Mouse (Mus musculus) heart, embryonic 14.5 days (tissue): Measurements from ENCODE around the gene Igsf9b. TPM values are rescaled to one million over a fixed set of nuclear protein-coding genes. Genes with fewer than 3 reads are reported as not detected.

Experiments
- ATAC-seq: fragments of 200-750 bp; cut with Nextera tagmentation; 2 replicates; pipeline ENCODE4 v1.8.0; 2017; ENCODE audit warnings: low read depth, moderate TSS enrichment; ENCODE audit not compliant: insufficient number of reproducible peaks, insufficient read depth, low FRiP score
- H3K27ac ChIP-seq, 2 experiments: fragments of 200-500 bp in 1 of 2; fragments of 300-500 bp in 1 of 2; sonication (generic) in 1 of 2; replicated peaks in 1 of 2; 2 replicates each; pipeline ENCODE4 v1.5.1; 2012 to 2014; ENCODE audit warnings: low read depth in 2 of 2, low read length in 2 of 2, control low read depth in 1 of 2, mild to moderate bottlenecking in 1 of 2, mixed read lengths in 1 of 2; ENCODE audit not compliant: control insufficient read depth in 1 of 2, insufficient read depth in 1 of 2
- H3K27me3 ChIP-seq: fragments of 300-500 bp; sonication (generic); 2 replicates; pipeline ENCODE4 v1.6.1; 2014; ENCODE audit warnings: mild to moderate bottlenecking, low read length, control low read depth; ENCODE audit not compliant: control insufficient read depth, insufficient read depth
- H3K36me3 ChIP-seq: fragments of 300-500 bp; sonication (generic); 2 replicates; pipeline ENCODE4 v1.6.1; 2014; ENCODE audit warnings: mild to moderate bottlenecking, control low read depth, low read length, mixed read lengths; ENCODE audit not compliant: control insufficient read depth, insufficient read depth
- H3K4me1 ChIP-seq, 2 experiments: fragments of 200-500 bp in 1 of 2; fragments of 300-500 bp in 1 of 2; sonication (generic) in 1 of 2; 2 replicates each; pipeline ENCODE4 v1.6.1; 2012 to 2014; ENCODE audit warnings: low read length in 2 of 2, control low read depth in 1 of 2, mixed read lengths in 1 of 2; ENCODE audit not compliant: control insufficient read depth in 2 of 2, insufficient read depth in 2 of 2
- H3K4me2 ChIP-seq: fragments of 300-500 bp; sonication (generic); 2 replicates; pipeline ENCODE4 v1.6.1; 2014; ENCODE audit warnings: mild to moderate bottlenecking, low read length
- H3K4me3 ChIP-seq, 2 experiments: fragments of 200-500 bp in 1 of 2; fragments of 300-500 bp in 1 of 2; sonication (generic) in 1 of 2; 2 replicates each; pipeline ENCODE4 v1.5.1; 2012 to 2014; ENCODE audit warnings: low read length in 2 of 2, mild to moderate bottlenecking in 2 of 2, control low read depth in 1 of 2, low read depth in 1 of 2, moderate library complexity in 1 of 2; ENCODE audit not compliant: control insufficient read depth in 1 of 2, insufficient read depth in 1 of 2
- H3K9ac ChIP-seq: fragments of 300-500 bp; sonication (generic); 2 replicates; pipeline ENCODE4 v1.6.1; 2014; ENCODE audit warnings: mild to moderate bottlenecking, low read length
- H3K9me3 ChIP-seq: fragments of 300-500 bp; sonication (generic); 2 replicates; pipeline ENCODE4 v1.6.1; 2016; ENCODE audit warnings: low read length, control low read depth; ENCODE audit not compliant: control insufficient read depth
- WGBS: fragments of 180-500 bp; shearing (Covaris S2); extraction: QIAGEN DNeasy Blood & Tissue Kit; methylation state at CpG from one replicate; pipeline ENCODE4 v1.1.7; 2014; 5-methylcytosine and 5-hydroxymethylcytosine counted together
- polyA plus RNA-seq: library from polyadenylated mRNA; unstranded; fragments of >200 nt; fragmentation: Nextera tagmentation; extraction: Ambion mirVana; gene quantifications from 2 replicates; pipeline ENCODE4 v1.2.1, GENCODE M21; 2014

Igsf9b gene
- polyA plus RNA-seq, 1 experiment from 2014 or later: 4.2 TPM

DNA sequence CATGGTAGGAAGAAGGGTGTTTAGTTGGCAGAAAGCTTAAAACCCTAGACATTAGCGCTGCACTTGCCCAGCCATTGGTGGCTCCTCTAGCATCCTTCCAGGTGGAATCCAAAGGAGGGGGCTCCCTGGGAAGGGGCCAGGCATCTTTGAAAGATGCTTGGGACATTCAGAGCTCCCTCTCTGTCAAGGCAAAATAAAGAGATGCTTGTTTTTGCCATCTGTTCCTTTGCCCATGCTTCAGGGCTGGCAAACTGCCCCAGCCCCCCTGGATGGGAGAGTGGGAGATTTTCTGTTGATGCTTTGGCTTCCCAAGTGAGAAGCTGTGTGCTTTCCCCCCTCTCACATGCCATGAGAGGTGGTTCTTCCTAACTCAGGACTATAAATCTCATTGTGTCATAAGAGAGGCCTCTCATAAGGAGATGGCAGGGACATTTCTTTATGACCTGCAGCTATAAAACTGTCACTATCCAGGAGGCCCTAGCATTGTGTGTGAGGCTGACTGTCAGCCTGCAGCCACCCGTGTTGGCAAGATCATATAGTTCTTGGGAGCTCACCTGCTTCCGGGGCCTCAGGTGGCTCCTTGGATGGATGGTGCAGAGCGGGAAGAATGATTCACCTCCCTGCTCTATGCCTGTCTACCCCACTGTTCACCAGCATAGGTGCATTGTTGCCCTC is 38.1 kb downstream of the Igsf9b start:
- no peak for ATAC-seq
- H3K36me3 ChIP-seq: no peaks in the 10 kb centered on the region
- no peak overlapping the region for H3K4me2 ChIP-seq
- H3K27ac ChIP-seq: no peak overlapping the region
- H3K9me3 ChIP-seq: no peaks in the 10 kb centered on the region
- WGBS: 93% methylated on average over 4 of the region's 4 CpGs
- H3K4me1 ChIP-seq: no peaks in the 10 kb centered on the region
- no peak overlapping the region for H3K9ac ChIP-seq
- H3K4me3 ChIP-seq: no peak overlapping the region
- H3K27me3 ChIP-seq: no peaks in the 10 kb centered on the region

DNA sequence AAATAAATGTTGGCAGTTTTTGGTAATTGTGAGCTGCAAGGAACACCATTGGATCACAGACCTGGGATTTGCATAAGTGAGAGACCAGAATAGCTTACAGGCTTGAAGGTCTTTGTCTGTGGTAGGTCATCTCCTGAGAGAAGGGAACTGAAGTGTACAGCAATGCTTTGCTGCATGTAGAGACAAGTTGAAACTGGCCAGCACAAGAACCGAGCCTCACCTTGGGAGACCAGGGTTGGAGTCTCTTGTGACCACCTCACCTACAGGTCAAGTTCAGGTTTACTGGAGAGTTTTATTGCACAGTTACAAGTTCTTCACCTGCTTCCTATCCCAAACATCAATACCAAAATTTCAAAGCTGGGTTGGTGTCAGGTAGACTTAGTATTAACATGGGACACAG is 40.2 kb downstream of the Igsf9b start:
- Histone ChIP-seq H3K9me3 (no peaks in the 10 kb centered on the region), H3K4me1 (no peaks in the 10 kb centered on the region), H3K36me3 (no peaks in the 10 kb centered on the region), H3K4me3 (no peak overlapping the region), H3K27me3 (no peaks in the 10 kb centered on the region), H3K4me2 (no peak overlapping the region), H3K9ac (no peak overlapping the region), H3K27ac (no peak overlapping the region)
- WGBS: 81% methylated on average over 1 of the region's 1 CpGs
- ATAC-seq: no peak

DNA sequence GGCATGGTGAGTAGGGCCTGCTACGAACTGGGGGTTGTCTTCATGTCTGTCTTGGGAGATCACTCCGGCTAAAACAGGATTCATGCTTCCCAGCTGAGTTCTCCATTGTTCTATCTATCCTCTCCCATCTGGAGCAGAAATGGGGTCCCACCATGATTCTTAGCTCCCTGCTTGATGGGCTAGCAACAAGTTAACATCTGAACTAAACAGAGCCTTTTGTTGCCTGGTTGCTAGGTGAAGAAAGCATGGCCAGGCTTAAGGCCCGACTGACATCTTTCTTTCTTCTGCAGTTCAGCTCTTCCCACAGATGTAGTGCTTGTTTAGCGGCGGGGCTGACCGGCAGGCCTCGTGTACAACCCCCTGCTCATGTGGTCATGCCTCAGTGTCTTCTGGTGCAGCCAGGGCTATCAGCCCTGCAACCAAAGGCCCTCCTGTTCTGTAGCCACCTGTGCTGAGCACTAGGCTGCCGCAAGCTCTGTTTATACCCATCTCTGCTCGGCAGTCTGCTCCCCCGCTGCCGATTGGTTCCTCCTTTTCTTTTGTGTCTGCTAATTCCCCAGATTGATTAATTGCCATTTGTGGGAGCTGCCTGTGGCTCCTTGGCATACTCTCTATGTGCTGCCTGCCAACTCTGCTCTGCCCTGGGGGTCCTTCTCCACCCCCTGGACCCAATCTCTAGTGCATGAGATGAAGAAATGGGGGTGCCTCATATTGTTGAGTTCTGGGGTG is 47.7 kb downstream of the Igsf9b start:
- Histone ChIP-seq H3K36me3 (no peaks in the 10 kb centered on the region), H3K9ac (no peak overlapping the region), H3K27ac (no peak overlapping the region), H3K4me1 (no peaks in the 10 kb centered on the region), H3K27me3 (no peaks in the 10 kb centered on the region), H3K4me2 (no peak overlapping the region), H3K4me3 (no peak overlapping the region), H3K9me3 (no peaks in the 10 kb centered on the region)
- no peak for ATAC-seq
- 88% methylated on average over 11 of the region's 11 CpGs for WGBS

DNA sequence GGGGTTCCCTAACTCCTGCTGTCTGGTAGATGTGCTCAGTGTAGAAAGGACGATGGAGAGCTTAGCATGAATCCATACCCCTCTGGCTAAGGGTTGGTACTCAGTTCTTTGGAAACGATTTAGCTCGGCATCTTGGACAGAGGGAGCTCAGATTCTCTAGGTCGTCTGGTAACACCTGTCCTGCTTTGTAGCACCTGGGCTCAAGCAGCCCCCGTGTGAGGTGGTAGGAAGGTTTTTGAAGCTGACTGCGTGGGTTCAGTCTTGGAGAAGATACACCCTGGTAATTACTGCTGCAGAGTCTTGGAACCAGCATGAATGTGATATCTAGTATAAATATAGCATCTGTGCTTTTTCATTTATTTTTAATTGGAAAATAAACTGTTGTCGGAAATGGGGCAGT is 54.1 kb downstream of the Igsf9b start:
- Histone ChIP-seq H3K9ac (no peak overlapping the region), H3K4me3 (no peak overlapping the region), H3K27me3 (no peaks in the 10 kb centered on the region), H3K36me3 (no peaks in the 10 kb centered on the region), H3K9me3 (no peaks in the 10 kb centered on the region), H3K27ac (no peak overlapping the region), H3K4me2 (no peak overlapping the region), H3K4me1 (no peaks in the 10 kb centered on the region)
- no peak for ATAC-seq
- 77% methylated on average over 7 of the region's 7 CpGs for whole genome bisulfite sequencing

GRCm38 (mm10) chr9:27357893-27358292 is 58.9 kb downstream of the Igsf9b start:
- 78% methylated on average over 6 of the region's 6 CpGs for WGBS
- no peak for ATAC-seq

GRCm38 (mm10) chr9:27367231-27367630 is 68.2 kb downstream of the Igsf9b start:
- WGBS: 55% methylated on average over 2 of the region's 2 CpGs
- no peak overlapping the region for H3K27ac ChIP-seq
- no peaks in the 10 kb centered on the region for H3K36me3 ChIP-seq
- H3K9me3 ChIP-seq: no peaks in the 10 kb centered on the region
- H3K9ac ChIP-seq: no peak overlapping the region
- H3K4me2 ChIP-seq: no peak overlapping the region
- H3K4me3 ChIP-seq: no peak overlapping the region
- no peak for ATAC-seq
- no peaks in the 10 kb centered on the region for H3K4me1 ChIP-seq
- no peaks in the 10 kb centered on the region for H3K27me3 ChIP-seq

More at GRCm38 (mm10) chr9:27357893-27358292, 58.9 kb downstream of the Igsf9b start:
- Histone ChIP-seq H3K4me1 (no peaks in the 10 kb centered on the region), H3K9me3 (no peaks in the 10 kb centered on the region), H3K4me3 (no peak overlapping the region), H3K27ac (no peak overlapping the region), H3K9ac (no peak overlapping the region), H3K27me3 (no peaks in the 10 kb centered on the region), H3K4me2 (no peak overlapping the region), H3K36me3 (no peaks in the 10 kb centered on the region)

DNA sequence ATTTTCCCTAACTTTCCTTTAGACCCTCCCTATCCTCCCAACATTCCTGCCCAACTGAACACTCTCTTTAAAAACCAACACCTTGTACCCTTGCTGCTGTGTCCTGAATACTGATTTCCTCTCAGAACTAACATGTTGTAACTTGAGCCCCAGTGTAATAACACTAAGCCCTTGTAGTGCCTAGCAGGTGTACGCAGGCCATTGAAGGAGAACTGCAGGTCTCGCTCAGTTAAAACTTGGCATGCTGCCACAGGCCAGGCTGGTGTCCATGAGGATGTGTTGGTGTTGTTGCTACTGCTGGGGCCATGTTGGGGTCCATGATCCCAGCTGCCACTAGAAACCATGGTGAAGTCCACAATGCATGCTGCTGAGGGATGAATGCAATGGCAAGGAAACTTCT is 70.1 kb downstream of the Igsf9b start:
- Histone ChIP-seq H3K4me2 (no peak overlapping the region), H3K9ac (no peak overlapping the region), H3K36me3 (no peaks in the 10 kb centered on the region), H3K4me3 (no peak overlapping the region), H3K27ac (no peak overlapping the region), H3K27me3 (no peaks in the 10 kb centered on the region), H3K4me1 (no peaks in the 10 kb centered on the region), H3K9me3 (no peaks in the 10 kb centered on the region)
- 80% methylated on average over 2 of the region's 2 CpGs for WGBS
- no peak for ATAC-seq
